Mouse (Mus musculus) liver, postnatal 0 days (tissue): ENCODE measurements around the gene Aqp7.

Experiments used
- CTCF ChIP-seq: sonication (generic); IDR thresholded peaks from 2 replicates; pipeline ENCODE4 v1.5.1; 2016; ENCODE audit warnings: antibody characterized with exemption, low read depth
- EP300 ChIP-seq: IDR thresholded peaks from 2 replicates; pipeline ENCODE4 v1.6.1; 2016; ENCODE audit warnings: antibody characterized with exemption, low read depth, mild to moderate bottlenecking

DNA sequence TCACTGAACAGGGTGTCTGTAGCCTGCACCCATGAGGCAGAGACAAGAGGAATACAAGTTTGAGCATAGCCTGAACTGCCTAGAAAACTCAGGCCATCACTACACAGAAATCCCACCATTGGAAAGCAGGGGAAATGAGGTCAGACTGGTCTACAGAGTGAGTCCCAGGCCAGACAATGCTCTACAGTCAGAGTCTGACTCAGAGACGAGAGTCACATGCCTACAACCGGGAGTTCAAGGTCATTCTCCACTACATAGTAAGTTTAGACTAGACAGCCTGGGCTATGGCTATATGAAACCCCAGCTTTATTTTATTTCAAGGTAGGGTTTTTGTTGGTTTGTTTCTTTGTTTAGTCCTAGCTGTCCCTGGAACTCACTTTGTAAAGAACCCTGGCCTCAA lies 987 bp upstream of the Aqp7 start:
- TF ChIP-seq CTCF = no peak
- no peak for TF ChIP-seq EP300
